Mouse (Mus musculus): Measurements from ENCODE around the gene Taar9.

GRCm38 (mm10) chr10:24142735-24143134 is 33.4 kb upstream of the Taar9 start:
- TF ChIP-seq CTCF (IDR thresholded peaks at IDR 0.05; ENCODE audit: borderline replicate concordance, insufficient read depth, low read length) = no peak
- no peak for TF ChIP-seq POLR2A (IDR thresholded peaks at IDR 0.05; ENCODE audit: low read depth, low read length)
